Mouse (Mus musculus): ENCODE measurements around the gene Pitpnm3.
A peak's percentile ranks its signal among the peaks of the same experiment; 100 is the strongest.

Pitpnm3 gene

GRCm38 (mm10) chr11:72136231-72136982 is 829 bp upstream of the Pitpnm3 start:
- DNase-seq (ENCODE audit: low read depth, low spot score) = no peak

DNA sequence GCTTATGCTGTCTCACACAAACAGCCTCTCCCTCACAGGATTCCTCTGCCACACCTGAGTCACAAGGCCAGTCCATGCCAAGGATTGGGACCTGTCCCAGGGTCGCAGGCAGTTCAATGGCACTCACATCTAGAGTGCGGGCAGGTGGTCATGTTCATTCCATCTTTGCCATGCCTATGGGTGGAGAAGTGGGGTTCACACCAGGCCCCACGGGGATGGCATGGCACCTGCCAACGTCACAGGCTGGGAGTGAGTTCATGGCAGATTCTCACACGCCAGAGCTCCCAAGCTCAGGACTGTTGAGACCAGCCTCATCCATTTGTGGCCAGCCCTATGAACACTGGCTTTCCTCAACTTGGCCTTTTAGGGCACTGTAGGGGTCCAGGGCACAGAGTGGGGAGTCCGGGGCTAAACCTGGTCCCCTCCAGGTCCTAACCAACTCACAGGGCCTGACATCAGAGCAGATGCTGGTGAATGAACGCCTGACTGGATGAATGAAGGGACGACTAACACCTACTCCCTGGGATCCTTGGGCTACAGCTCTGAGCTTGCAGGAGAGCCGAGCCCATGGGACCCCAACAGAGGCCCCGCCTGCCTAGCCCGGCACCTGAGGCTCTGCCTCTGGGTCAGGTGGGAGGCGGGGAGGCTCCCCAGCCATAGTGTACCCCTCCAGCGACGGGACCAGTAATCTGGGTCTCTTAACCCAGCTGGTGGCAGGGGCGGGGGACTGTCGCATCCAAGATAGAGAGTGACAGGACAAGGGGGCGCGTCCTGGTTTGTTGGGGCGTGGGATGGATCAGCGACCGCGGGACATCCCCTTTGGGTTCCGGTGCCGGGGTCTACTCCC is 819 bp downstream of the Pitpnm3 start:
- peak; percentile 19 for DNase-seq (ENCODE audit: low read depth, low spot score)

GRCm38 (mm10) chr11:72133075-72133474 is 2.5 kb downstream of the Pitpnm3 start:
- DNase-seq (ENCODE audit: low read depth, low spot score) = no peak

GRCm38 (mm10) chr11:72132266-72132665 is 3.3 kb downstream of the Pitpnm3 start:
- no peak for DNase-seq (ENCODE audit: low read depth, low spot score)

GRCm38 (mm10) chr11:72131697-72132096 is 3.9 kb downstream of the Pitpnm3 start:
- DNase-seq (ENCODE audit: low read depth, low spot score) = peak; percentile 27

GRCm38 (mm10) chr11:72130905-72131304 is 4.7 kb downstream of the Pitpnm3 start:
- DNase-seq (ENCODE audit: low read depth, low spot score) = no peak

DNA sequence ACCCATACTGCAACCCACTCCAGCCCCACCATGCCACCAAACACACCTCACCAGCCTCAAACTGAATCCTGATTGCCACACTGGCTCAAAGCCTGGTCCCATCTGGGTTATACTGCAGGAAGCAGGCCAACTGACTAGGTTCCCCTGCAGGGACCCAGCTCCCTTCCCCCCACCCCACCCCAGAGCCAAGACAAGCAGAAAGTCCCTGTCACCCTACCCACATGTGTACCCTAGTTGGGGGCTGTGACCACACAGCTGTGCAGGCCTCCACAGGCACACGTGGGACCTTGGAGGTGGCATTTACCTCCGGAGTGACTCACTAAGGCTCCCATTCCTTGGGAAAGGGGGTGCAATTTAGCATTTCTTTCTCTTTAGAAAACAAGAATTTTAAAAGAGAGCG is 5.1 kb downstream of the Pitpnm3 start:
- DNase-seq (ENCODE audit: low read depth, low spot score) = no peak

DNA sequence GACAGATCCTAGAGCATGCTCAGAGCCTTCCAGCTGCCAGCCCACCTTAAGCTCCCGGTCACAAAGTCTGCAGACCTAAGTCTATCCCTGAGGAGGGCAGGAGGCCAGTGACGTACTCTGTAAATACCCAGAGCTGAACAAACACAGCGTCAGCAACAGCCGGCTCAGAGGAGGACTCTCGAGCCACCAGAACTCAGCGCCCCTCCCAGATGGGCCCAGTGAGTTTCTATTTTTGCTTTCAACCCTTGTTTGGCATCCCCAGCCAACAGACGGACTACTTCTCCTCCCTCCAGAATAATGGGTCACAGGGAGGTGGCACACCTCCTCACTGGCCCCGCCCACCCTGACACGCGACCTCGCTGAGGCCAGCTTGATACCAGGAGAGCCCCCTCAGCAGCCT is 5.6 kb downstream of the Pitpnm3 start:
- no peak for DNase-seq (ENCODE audit: low read depth, low spot score)

DNA sequence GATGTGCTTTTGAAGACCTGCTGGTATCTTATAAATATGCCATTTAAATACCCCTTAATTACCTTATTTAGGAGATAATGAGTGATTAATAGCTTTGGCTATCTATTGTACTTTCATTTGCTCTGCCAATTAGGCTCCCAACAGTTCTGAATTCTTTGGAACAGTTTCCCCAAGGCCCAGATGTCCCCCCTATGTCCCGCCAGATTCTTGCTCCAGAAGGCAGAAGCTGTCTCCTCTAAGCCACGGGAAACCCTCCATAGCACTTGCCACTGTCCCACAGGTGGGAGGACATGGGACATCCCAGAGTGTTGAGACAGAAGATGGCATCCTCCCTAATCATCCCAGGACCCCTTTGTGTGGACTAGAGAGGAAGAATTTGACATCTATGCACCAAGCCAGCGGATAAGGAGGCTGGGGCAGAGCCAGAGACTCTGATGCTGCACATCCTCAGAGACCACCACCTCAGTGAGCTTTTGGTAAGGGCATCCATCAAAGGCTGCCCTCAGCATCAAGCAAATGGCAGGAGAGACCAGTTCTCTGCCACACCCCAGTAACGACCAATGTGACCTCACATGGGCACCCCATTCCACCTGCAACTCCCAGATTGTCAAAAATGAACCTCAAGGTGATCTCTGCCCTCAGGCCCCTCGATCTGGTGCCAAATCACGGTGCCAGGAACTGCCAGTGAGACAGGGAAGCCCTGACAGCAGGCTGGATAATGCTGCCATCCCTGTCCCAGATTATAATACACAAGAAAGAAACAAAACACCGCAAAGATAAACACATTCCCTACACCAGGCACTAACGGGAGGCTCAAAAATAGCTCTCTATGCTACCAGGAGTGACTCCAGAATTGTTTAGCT is 6.3 kb downstream of the Pitpnm3 start:
- no peak for DNase-seq (ENCODE audit: low read depth, low spot score)

GRCm38 (mm10) chr11:72127450-72128189 is 8.0 kb downstream of the Pitpnm3 start:
- DNase-seq (ENCODE audit: low read depth, low spot score) = no peak

GRCm38 (mm10) chr11:72125781-72126180 is 9.8 kb downstream of the Pitpnm3 start:
- no peak for DNase-seq (ENCODE audit: low read depth, low spot score)

DNA sequence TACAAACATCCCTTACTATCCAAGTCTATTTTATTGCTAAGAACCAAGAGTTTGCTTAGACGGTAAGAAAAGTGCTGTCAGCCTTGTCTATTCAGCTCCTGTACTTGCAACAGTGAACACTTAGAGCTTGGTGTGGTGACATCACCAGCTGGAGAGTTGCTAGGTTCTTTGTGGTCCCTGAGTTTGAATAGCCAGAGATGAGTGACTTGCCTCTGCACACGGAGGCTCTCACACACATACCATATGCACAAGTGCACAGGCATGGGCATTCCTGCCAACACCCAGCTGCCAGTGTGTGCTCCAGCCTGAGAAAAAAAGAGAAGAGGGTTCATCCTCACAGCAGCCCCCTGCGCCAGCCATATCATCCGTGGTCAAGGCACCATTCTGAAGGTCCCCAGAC is 12.0 kb downstream of the Pitpnm3 start:
- DNase-seq (ENCODE audit: low read depth, low spot score) = no peak

- DNase-seq (ENCODE audit: low read depth, low spot score) = no peak
Observed at GRCm38 (mm10) chr11:72120354-72120753, 15.2 kb downstream of the Pitpnm3 start.

- no peak for DNase-seq (ENCODE audit: low read depth, low spot score)
Observed at GRCm38 (mm10) chr11:72118630-72119029, 16.9 kb downstream of the Pitpnm3 start.

GRCm38 (mm10) chr11:72113296-72113695 is 22.3 kb downstream of the Pitpnm3 start:
- DNase-seq (ENCODE audit: low read depth, low spot score) = peak; percentile 39

- no peak for DNase-seq (ENCODE audit: low read depth, low spot score)
Observed at GRCm38 (mm10) chr11:72110726-72111125, 24.9 kb downstream of the Pitpnm3 start.

DNA sequence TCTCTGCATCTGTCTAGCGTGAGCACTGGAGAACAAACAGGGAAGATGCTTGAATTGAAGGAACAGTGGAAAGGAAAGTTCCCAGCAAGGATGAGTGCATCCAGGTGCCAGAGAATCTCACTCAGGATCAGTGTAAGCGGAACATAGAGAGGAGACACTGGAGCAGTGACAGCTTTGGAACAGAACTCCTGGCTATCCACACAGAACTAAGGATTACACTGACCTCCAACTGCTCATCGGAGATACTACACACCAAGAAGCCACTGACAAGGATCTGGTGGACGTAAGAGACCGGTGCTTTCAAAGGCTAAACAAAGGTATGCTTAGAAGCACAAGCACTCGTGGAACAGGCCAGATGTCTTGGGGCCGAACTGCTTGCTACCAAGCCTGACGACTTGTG is 31.4 kb downstream of the Pitpnm3 start:
- no peak for DNase-seq (ENCODE audit: low read depth, low spot score)

DNA sequence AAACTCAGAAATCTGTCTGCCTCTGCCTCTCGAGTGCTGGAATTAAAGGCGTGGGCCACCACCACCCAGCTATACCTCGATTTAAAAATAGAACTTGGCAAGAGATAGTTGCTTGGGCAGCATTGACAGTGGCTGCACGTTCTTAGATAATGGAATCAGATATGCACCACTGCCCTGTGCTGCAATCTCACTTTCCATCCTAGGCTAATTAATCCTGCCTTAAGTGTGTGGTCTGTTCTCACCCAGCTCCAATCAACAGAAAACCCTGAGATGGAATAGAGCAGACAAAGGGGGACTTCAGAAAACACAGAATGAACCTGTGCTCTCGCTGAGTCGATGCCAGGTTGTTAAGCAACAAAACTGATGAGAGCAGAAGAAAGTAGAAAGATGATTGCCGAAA is 32.0 kb downstream of the Pitpnm3 start:
- DNase-seq (ENCODE audit: low read depth, low spot score) = no peak

GRCm38 (mm10) chr11:72100996-72101395 is 34.6 kb downstream of the Pitpnm3 start:
- DNase-seq (ENCODE audit: low read depth, low spot score) = no peak

GRCm38 (mm10) chr11:72099181-72099580 is 36.4 kb downstream of the Pitpnm3 start:
- DNase-seq (ENCODE audit: low read depth, low spot score) = no peak

- DNase-seq (ENCODE audit: low read depth, low spot score) = no peak
Observed at GRCm38 (mm10) chr11:72098027-72098426, 37.6 kb downstream of the Pitpnm3 start.

All from R1 (cell line).